Mouse (Mus musculus) liver, adult 2 months (tissue): ENCODE data around the gene Scaf1. TPM values are rescaled to one million over a fixed set of nuclear protein-coding genes. Genes with fewer than 3 reads are reported as not detected.

Experiments
- DNase-seq: peaks from one replicate; pipeline ENCODE4 v3.0.0-alpha.2; 2011; ENCODE audit warnings: low read depth, low spot score; ENCODE audit errors: extremely low read depth
- H3K27ac ChIP-seq: fragments of 200-500 bp; replicated peaks from 2 replicates; pipeline ENCODE4 v1.5.1; 2012; ENCODE audit warnings: low read depth, mild to moderate bottlenecking, control low read depth, inconsistent platforms, low read length; ENCODE audit not compliant: insufficient read depth
- H3K27me3 ChIP-seq: fragments of 200-500 bp; 2 replicates; pipeline ENCODE4 v1.6.1; 2012; ENCODE audit warnings: mild to moderate bottlenecking, moderate library complexity, low read length, inconsistent platforms; ENCODE audit not compliant: control insufficient read depth, insufficient read depth
- H3K36me3 ChIP-seq: fragments of 200-500 bp; 2 replicates; pipeline ENCODE4 v1.6.1; 2012; ENCODE audit warnings: low read length, inconsistent platforms; ENCODE audit not compliant: control insufficient read depth, insufficient read depth
- H3K4me1 ChIP-seq: fragments of 200-500 bp; 2 replicates; pipeline ENCODE4 v1.6.1; 2011; ENCODE audit warnings: low read length; ENCODE audit not compliant: control insufficient read depth, insufficient read depth
- H3K4me3 ChIP-seq: fragments of 200-500 bp; 2 replicates; pipeline ENCODE4 v1.5.1; 2011; ENCODE audit warnings: low read depth, mild to moderate bottlenecking, control low read depth, low read length, moderate library complexity; ENCODE audit not compliant: insufficient read depth
- H3K79me2 ChIP-seq: fragments of 200-500 bp; 2 replicates; pipeline ENCODE4 v1.6.1; 2012; ENCODE audit warnings: inconsistent platforms, mild to moderate bottlenecking, low read length, moderate library complexity; ENCODE audit not compliant: control insufficient read depth, insufficient read depth
- H3K9ac ChIP-seq: fragments of 200-500 bp; 2 replicates; pipeline ENCODE4 v1.6.1; 2012; ENCODE audit warnings: low read depth, mild to moderate bottlenecking, control low read depth, inconsistent platforms, low read length
- CTCF ChIP-seq: fragments of 200-500 bp; IDR thresholded peaks from 2 replicates; pipeline ENCODE4 v1.5.1; 2011; ENCODE audit warnings: low read depth, low read length, control low read depth
- POLR2A ChIP-seq: fragments of 200-500 bp; IDR thresholded peaks from 2 replicates; pipeline ENCODE4 v1.6.1; 2011; ENCODE audit warnings: low read length, control low read depth; ENCODE audit not compliant: insufficient read depth; ENCODE audit errors: extremely low read depth
- WGBS: fragments of 180-500 bp; shearing (Covaris S2); methylation state at CpG from one replicate; pipeline ENCODE4 v1.1.7; 2018; 5-methylcytosine and 5-hydroxymethylcytosine counted together
- polyA plus RNA-seq: library from polyadenylated mRNA; depleted of rRNA; stranded (reverse); fragments of >200 nt; gene quantifications from 2 replicates; pipeline ENCODE4 v1.2.3, GENCODE M21; 2012
- total RNA-seq: library from RNA; depleted of rRNA; stranded (reverse); fragments of >200 nt; gene quantifications from 2 replicates; pipeline ENCODE4 v1.2.3, GENCODE M21; 2014

The Scaf1 gene
- total and polyA plus RNA-seq, 2 experiments, result 4.4 to 31.8 TPM

GRCm38 (mm10) chr7:44996672-44997071, 19.5 kb downstream of the Scaf1 start:
- Histone ChIP-seq H3K9ac (peak overlapping the region; percentile 46), H3K27ac (no peak overlapping the region), H3K27me3 (no peaks in the 10 kb centered on the region), H3K4me1 (peaks cover 6% of the 10 kb centered on the region; the same call in 1 of the 2 replicates), H3K79me2 (no peaks in the 10 kb centered on the region), H3K4me3 (peak overlapping the region; percentile 83; the same call in 1 of the 2 replicates), H3K36me3 (peaks cover 10% of the 10 kb centered on the region; the same call in 1 of the 2 replicates)
- no peak for DNase-seq
- 18% methylated on average over 10 of the region's 10 CpGs for WGBS
- no peak for TF ChIP-seq CTCF
- TF ChIP-seq POLR2A, result no peak

GRCm38 (mm10) chr7:44986879-44987718, 29.1 kb downstream of the Scaf1 start:
- peaks cover 8% of the 10 kb centered on the region for H3K4me1 ChIP-seq
- peak overlapping the region; percentile 63 for H3K4me3 ChIP-seq
- H3K27me3 ChIP-seq, result no peaks in the 10 kb centered on the region
- peaks cover 5% of the 10 kb centered on the region; the same call in 1 of the 2 replicates for H3K79me2 ChIP-seq
- no peak for DNase-seq
- H3K36me3 ChIP-seq, result no peaks in the 10 kb centered on the region; the same call in 1 of the 2 replicates
- TF ChIP-seq CTCF (no peak), POLR2A (0 out of 2 replicates have a peak, but pooled peaks have one; percentile 16)
- under 1% methylated on average over 29 of the region's 29 CpGs for WGBS
- peak overlapping the region; percentile 78 for H3K27ac ChIP-seq
- H3K9ac ChIP-seq, result peak overlapping the region; percentile 70

GRCm38 (mm10) chr7:44986192-44986878, 29.8 kb downstream of the Scaf1 start, which contains the start of gene Prmt1:
Prmt1 (minus strand) TSS chr7:44986568.
- under 1% methylated on average over 42 of the region's 42 CpGs for WGBS
- peak within 1 kb of the TSS; percentile 94 for H3K4me3 ChIP-seq
- DNase-seq, result peak; percentile 100
- peak within 1 kb of the TSS; percentile 83 for H3K9ac ChIP-seq
- no peaks in the 10 kb centered on the region for H3K27me3 ChIP-seq
- peaks cover 1% of the 10 kb centered on the region; the same call in 1 of the 2 replicates for H3K36me3 ChIP-seq
- TF ChIP-seq CTCF (no peak), POLR2A (peak; percentile 21; the same call in 1 of the 2 replicates)
- peaks cover 5% of the 10 kb centered on the region; the same call in 1 of the 2 replicates for H3K79me2 ChIP-seq
- H3K27ac ChIP-seq, result peak within 1 kb of the TSS; percentile 78
- peaks cover 8% of the 10 kb centered on the region for H3K4me1 ChIP-seq

- peak overlapping the region; percentile 83 for H3K9ac ChIP-seq
- H3K79me2 ChIP-seq, result peaks cover 5% of the 10 kb centered on the region; the same call in 1 of the 2 replicates
- H3K36me3 ChIP-seq, result peaks cover 3% of the 10 kb centered on the region; the same call in 1 of the 2 replicates
- no peaks in the 10 kb centered on the region for H3K27me3 ChIP-seq
- peak overlapping the region; percentile 94 for H3K4me3 ChIP-seq
- under 1% methylated on average over 45 of the region's 45 CpGs for WGBS
- TF ChIP-seq CTCF (peak; percentile 24; the same call in 1 of the 2 replicates), POLR2A (no peak)
- no peak for DNase-seq
- H3K27ac ChIP-seq, result peak overlapping the region; percentile 64
- peaks cover 8% of the 10 kb centered on the region for H3K4me1 ChIP-seq
These were observed 30.5 kb downstream of the Scaf1 start for GRCm38 (mm10) chr7:44985595-44986191.

- Histone ChIP-seq H3K27ac (no peak overlapping the region), H3K4me3 (no peak overlapping the region), H3K79me2 (peaks cover 5% of the 10 kb centered on the region; the same call in 1 of the 2 replicates), H3K9ac (no peak overlapping the region), H3K36me3 (peaks cover 4% of the 10 kb centered on the region; the same call in 1 of the 2 replicates), H3K27me3 (no peaks in the 10 kb centered on the region), H3K4me1 (peaks cover 8% of the 10 kb centered on the region)
- 51% methylated on average over 3 of the region's 3 CpGs for WGBS
- TF ChIP-seq POLR2A (no peak), CTCF (no peak)
- no peak for DNase-seq
These were observed 31.4 kb downstream of the Scaf1 start for GRCm38 (mm10) chr7:44984833-44985164.
